Mouse (Mus musculus): ENCODE measurements at regions not wholly inside any gene's neighbourhood (a gene's known extent, or its start where the extent isn't known, plus 50 kb on each side); places are given as distances from the start of the nearest gene placed in this dataset.

GRCm38 (mm10) chr3:39814814-39815213 lies 716.3 kb upstream of the Intu start:
- no peak for TF ChIP-seq POLR2AphosphoS2 (IDR thresholded peaks at IDR 0.05; ENCODE audit: insufficient read length, low read depth)
- no peak for TF ChIP-seq POLR2A (IDR thresholded peaks at IDR 0.05; ENCODE audit: insufficient read length, low read depth)
- TF ChIP-seq REST (IDR thresholded peaks at IDR 0.05; ENCODE audit: insufficient read depth, insufficient read length), result no peak
- TF ChIP-seq USF1 (IDR thresholded peaks at IDR 0.05; ENCODE audit: low read depth), result no peak
- no peak for TF ChIP-seq MYOD1 (IDR thresholded peaks at IDR 0.05; ENCODE audit: control insufficient read depth in 1 of 3, insufficient read length in 2 of 3, low read depth in 2 of 3)
- TF ChIP-seq MYOG (IDR thresholded peaks at IDR 0.05; ENCODE audit: control insufficient read depth in 1 of 3, insufficient read depth in 1 of 3, insufficient read length in 2 of 3, low read depth in 2 of 3), result no peak
- no peak for TF ChIP-seq TCF12 (IDR thresholded peaks at IDR 0.05; ENCODE audit: insufficient read depth, poor library complexity, severe bottlenecking)
- no peak for TF ChIP-seq CEBPB (IDR thresholded peaks at IDR 0.05; ENCODE audit: insufficient read depth, poor library complexity, severe bottlenecking)
- TF ChIP-seq MAX (IDR thresholded peaks at IDR 0.05; ENCODE audit: low read depth), result no peak
- no peak for TF ChIP-seq E2F4 (IDR thresholded peaks at IDR 0.05; ENCODE audit: insufficient read depth)
- no peak for TF ChIP-seq TCF3 (IDR thresholded peaks at IDR 0.05; ENCODE audit: insufficient read length, low read depth)
- TF ChIP-seq SRF (IDR thresholded peaks at IDR 0.05; ENCODE audit: control insufficient read depth, insufficient read length, low read depth), result no peak

Measured in myocyte (in vitro differentiated cells).